Mouse (Mus musculus) adrenal gland, postnatal 25 days (tissue): ENCODE measurements at regions not wholly inside any gene's neighbourhood (a gene's known extent, or its start where the extent isn't known, plus 50 kb on each side); places are given as distances from the start of the nearest gene placed in this dataset.

Experiments used
- DNase-seq: peaks from one replicate; pipeline ENCODE4 v3.0.0; 2021; ENCODE audit warnings: mixed read lengths

- no peak for DNase-seq
These were observed 459.6 kb downstream of the Psat1 start for GRCm38 (mm10) chr19:15487576-15487975.

GRCm38 (mm10) chr19:15481605-15482004 lies 465.5 kb downstream of the Psat1 start:
- DNase-seq: no peak

- DNase-seq: no peak
These were observed 477.6 kb downstream of the Psat1 start for GRCm38 (mm10) chr19:15469541-15469940.

- no peak for DNase-seq
These were observed 480.4 kb downstream of the Psat1 start for GRCm38 (mm10) chr19:15466713-15467112.

GRCm38 (mm10) chr19:15465063-15465760 lies 481.9 kb downstream of the Psat1 start:
- DNase-seq: no peak

GRCm38 (mm10) chr19:15457793-15458192 lies 489.3 kb downstream of the Psat1 start:
- DNase-seq: no peak

- DNase-seq: no peak
These were observed 490.0 kb downstream of the Psat1 start for GRCm38 (mm10) chr19:15456943-15457735.

- no peak for DNase-seq
These were observed 498.1 kb downstream of the Psat1 start for GRCm38 (mm10) chr19:15448989-15449388.

- no peak for DNase-seq
These were observed 515.3 kb downstream of the Psat1 start for GRCm38 (mm10) chr19:15431798-15432197.

GRCm38 (mm10) chr19:15421311-15421710 lies 525.8 kb downstream of the Psat1 start:
- DNase-seq: no peak

GRCm38 (mm10) chr19:15398624-15399023 lies 548.5 kb downstream of the Psat1 start:
- DNase-seq: no peak

GRCm38 (mm10) chr19:15371682-15372081 lies 575.5 kb downstream of the Psat1 start:
- DNase-seq: no peak

- no peak for DNase-seq
These were observed 580.2 kb downstream of the Psat1 start for GRCm38 (mm10) chr19:15366951-15367350.

GRCm38 (mm10) chr19:15357181-15357580 lies 590.0 kb downstream of the Psat1 start:
- no peak for DNase-seq

- DNase-seq: no peak
These were observed 598.8 kb downstream of the Psat1 start for GRCm38 (mm10) chr19:15348356-15348755.

GRCm38 (mm10) chr19:15342229-15342628 lies 604.9 kb downstream of the Psat1 start:
- no peak for DNase-seq

- no peak for DNase-seq
These were observed 606.7 kb downstream of the Psat1 start for GRCm38 (mm10) chr19:15340305-15340983.

GRCm38 (mm10) chr19:15339979-15340304 lies 607.2 kb downstream of the Psat1 start:
- DNase-seq: no peak

GRCm38 (mm10) chr19:15330155-15330554 lies 617.0 kb downstream of the Psat1 start:
- no peak for DNase-seq

- DNase-seq: peak; percentile 1
These were observed 647.7 kb downstream of the Psat1 start for GRCm38 (mm10) chr19:15299474-15299873.

GRCm38 (mm10) chr19:15285016-15285415 lies 662.1 kb downstream of the Psat1 start:
- DNase-seq: no peak

GRCm38 (mm10) chr19:15242781-15243180 lies 644.9 kb upstream of the Tle4 start:
- no peak for DNase-seq
